Mouse (Mus musculus) right cerebral cortex, postnatal 4 days (tissue): ENCODE measurements around the gene Sertad4.

Experiments
- DNase-seq: peaks from one replicate; pipeline ENCODE4 v3.0.0-alpha.2; 2022

Gene Sertad4

DNA sequence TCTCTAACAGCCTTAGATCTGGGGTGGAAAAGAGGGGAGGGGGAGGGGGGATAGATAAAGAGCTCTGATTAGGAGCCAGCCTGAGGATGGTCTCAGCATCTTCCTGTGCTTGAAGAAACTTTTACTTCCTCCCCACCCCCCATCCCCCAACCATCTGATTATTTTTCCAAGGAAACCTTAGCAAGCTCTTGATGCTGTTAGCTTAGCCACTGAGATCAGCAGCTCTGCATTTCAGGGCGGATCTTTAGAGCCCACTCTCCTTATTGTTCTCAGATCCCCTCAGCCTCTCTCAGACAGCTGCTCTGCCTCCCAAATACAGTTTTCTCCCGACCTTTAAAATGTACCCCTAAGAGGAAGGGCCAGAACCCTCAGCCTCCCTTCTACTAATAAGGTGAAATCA, 4.4 kb downstream of the Sertad4 start:
- DNase-seq: no peak

DNA sequence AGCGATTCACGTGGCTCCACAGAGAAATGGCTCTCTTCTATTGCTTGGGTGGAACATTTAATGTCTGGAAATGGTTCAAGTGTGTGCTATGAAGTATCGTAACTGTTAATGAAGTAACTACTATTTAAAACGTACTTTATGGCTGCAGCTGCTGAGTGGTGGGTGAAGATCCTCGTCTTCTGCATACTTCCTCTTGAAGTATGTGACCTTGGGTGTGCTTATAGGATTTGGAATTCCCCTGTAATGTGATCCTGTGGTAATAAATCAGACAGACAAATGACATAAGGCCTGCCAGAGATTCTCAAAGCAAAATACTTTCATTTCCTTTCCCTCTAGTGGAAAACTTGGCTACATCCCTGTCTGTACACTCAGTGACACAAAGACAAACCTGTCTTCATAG, 5.9 kb downstream of the Sertad4 start:
- DNase-seq: no peak

DNA sequence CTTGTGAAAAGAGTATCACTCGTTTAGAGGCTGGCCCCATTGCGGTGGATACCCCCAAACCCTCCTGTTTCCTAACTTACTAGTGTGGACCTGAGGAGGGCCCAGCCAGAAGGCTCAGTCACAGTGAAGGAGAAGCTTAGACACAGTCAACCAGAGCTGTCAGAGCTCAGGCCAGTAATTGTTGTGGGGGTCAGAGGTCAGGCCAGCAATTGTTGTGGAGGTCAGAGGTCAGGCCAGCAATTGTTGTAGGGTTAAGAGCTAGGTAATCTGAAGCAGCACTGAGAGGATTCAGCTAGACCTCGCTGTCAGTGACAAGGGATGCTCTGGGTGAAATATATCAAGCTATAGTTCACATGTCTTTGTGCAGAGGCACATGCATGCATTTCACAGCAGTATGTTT, 8.3 kb downstream of the Sertad4 start:
- no peak for DNase-seq

DNA sequence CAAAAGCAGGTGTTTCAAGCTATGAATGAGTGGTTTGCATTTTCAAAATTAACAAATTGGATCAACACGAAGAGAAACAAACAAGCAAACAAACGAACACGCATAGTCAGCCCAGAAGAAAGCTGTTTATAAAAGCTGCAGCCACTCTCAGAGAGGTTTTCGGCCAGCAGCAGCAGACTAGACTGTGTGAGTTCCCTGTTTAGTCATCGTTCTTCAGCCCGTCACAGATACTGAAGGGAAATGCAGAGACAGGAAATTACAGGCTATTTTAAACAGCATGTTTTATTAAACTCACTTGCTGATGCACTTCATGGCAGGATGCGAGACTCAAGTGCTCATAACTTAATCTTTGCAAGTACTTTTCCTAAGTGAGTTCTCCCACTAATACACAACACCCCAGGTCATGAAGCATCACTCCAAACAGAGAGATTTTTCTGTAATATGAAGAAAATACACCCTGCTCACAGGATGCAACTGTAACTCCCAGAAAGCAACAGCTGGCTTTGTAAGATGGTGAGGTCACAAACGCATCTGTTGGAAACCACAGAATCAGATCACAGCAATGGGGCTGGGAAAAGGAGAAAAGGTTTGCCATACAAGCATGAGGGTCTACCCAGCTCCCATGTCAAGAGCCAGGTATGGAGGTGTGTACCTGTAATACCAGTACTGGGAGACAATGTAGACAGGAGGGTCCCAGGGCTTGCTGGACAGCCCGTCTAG, 14.3 kb downstream of the Sertad4 start:
- no peak for DNase-seq

DNA sequence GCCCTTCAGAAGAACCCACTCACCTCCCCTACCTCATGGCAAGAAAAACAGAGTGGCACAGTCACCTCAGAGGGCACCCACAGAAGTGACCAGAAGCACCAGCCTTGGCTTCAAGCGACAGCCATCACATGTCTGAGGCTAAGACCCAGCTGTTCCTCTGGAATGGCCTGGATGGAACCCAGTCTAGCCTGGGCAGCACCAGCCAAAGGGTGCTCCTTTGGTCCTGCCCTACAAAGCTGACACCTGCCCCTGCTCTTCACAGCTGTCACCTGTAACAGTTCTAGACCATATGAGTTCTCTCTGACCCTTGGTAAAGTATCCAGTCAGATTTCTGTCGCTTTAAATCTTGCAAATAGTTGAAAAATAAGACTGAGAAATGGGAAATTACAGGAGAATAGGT, 14.9 kb downstream of the Sertad4 start:
- DNase-seq: no peak

DNA sequence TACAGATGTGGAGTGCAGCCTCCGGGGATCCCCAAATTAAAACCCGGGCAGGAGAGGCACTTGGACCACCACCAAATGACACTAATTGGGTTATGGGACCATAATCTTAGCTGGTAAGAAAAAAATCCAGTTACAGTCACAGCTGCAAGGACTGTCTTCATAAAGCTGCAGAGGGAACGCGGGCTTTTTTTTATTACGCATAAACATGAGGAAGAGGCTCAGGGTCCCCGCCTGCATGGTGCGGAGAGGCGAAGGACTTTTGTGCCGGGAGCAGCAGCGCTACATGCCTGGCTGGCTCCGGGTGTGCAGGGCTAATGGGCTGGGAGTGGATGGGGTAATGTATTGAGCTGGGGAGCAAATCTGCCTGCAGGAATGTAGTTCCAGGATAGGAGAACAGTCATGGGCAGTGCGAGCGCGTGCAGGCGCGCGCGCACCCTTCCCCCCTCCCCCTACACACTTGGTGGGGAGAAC, 20.3 kb downstream of the Sertad4 start:
- peak; percentile 37 for DNase-seq

GRCm38 (mm10) chr1:192834361-192835210, 21.0 kb downstream of the Sertad4 start:
- DNase-seq: peak; percentile 78

DNA sequence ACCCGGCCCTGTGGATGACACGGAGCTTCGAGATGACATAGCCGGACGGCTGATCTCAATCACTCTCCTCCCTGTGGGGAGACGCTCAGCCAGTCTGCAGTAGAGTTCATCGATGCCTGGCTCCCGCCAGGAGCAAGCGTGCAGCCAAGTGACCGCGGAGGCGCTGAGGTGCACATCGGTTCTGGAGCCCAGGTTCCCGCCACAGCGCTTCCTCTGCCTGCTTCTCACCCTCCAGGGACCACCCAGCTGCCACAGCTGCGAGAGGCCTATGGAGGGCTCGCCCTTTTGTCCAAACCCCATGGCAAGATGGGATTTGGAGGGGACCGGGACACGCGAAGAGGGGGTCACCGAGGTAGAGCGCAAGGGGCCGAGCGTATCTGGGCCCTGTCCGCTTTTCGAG, 22.0 kb downstream of the Sertad4 start:
- no peak for DNase-seq

GRCm38 (mm10) chr1:192833097-192833496, 22.5 kb downstream of the Sertad4 start:
- DNase-seq: no peak

DNA sequence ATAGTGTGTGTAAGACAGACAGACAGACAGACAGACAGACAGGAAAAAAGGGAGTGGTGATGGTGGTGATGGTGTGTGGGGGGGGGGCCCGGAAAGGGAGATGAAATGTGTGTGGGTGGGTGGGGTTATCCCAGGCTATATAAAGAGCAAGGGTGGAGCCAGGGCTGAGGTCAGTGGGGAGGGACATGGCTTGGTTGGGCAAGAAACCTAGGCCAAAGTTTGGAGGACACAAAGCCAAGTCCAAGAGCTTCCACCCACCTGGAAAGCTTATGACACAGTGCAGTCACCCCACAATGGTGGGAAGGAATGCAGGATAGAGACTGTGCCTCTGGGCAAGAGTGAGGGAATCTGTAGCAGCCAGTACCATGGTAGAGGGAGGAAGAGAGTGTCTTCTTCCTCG, 23.2 kb downstream of the Sertad4 start:
- no peak for DNase-seq

DNA sequence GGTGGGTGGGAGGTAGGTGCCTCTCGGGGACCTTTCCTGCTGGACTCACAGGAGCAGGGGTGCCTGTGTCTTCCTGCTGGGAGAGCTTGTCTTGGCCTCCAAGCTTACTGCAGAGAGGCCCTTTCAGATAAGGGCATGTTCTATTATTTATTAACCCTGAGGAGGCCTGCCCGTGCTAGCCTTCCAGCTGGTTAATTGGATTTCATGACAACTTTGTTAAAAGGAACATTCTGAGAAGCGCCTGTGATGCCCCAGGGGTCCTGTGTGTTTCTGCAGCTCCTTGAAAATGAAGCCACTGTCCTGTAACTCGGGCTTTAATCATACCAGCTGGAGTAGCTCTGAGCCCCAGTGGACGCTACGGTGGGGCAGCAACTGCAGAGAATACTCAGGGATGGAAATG, 25.1 kb downstream of the Sertad4 start:
- no peak for DNase-seq

- no peak for DNase-seq
These were observed 26.6 kb downstream of the Sertad4 start for GRCm38 (mm10) chr1:192828928-192829327.

DNA sequence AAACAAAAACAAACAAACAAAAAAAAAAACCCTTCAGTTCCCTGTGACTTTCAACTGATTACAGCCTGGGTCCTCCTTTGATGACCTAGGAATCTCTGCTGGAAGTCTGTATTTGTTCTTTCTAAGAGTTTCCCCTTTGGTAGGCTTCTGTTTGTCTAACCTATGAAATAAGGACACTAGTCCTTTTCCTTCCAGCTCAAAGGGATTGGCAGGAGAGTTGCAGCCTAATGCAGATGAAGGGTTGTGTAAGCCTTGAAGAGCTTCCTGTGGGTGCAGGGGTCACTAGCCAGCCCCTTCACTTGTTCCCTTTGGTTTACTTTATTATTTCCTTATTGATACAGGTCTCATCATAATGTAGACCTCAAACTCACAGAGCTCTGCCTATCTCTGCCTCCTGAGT, 27.6 kb downstream of the Sertad4 start:
- no peak for DNase-seq

- DNase-seq: no peak
These were observed 29.8 kb downstream of the Sertad4 start for GRCm38 (mm10) chr1:192825746-192826145.

GRCm38 (mm10) chr1:192822652-192823525, 32.7 kb downstream of the Sertad4 start:
- DNase-seq: no peak

DNA sequence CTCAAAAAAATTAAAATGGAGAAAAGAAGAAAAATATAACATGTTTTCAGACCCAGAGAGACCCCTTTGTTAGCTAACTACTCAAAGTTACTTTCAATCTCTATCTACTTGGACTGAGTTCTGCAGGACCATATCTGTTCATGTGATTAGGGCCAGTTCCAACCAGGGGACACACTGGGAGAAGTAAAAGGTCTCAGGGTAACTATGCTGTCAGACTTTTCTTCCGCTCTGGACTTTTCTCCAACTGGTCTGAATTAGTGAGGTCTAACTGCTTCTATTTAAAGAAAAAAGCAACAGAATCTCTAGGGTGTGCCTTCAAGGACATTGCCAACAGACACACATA, 33.3 kb downstream of the Sertad4 start:
- DNase-seq: no peak

DNA sequence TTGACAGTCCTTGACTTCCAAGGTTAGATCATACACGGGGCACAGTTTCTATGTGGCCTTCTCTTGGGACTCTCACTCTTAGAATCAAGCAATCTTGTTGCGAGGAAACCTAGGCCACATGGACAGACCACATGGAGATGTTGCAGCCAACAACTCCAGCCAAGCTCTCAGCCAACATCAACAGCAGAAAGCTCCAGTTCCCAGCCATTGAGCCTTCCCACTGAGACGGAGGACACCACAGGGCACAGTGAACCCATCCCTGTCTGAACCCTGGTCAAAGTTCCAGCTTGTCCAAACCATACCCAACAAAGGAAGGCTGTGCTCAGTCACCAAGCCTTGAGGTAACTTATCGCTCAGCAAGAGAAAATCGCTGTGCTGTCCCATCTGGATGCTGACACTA, 37.2 kb downstream of the Sertad4 start:
- no peak for DNase-seq

- DNase-seq: no peak
These were observed 39.8 kb downstream of the Sertad4 start for GRCm38 (mm10) chr1:192815789-192816188.

DNA sequence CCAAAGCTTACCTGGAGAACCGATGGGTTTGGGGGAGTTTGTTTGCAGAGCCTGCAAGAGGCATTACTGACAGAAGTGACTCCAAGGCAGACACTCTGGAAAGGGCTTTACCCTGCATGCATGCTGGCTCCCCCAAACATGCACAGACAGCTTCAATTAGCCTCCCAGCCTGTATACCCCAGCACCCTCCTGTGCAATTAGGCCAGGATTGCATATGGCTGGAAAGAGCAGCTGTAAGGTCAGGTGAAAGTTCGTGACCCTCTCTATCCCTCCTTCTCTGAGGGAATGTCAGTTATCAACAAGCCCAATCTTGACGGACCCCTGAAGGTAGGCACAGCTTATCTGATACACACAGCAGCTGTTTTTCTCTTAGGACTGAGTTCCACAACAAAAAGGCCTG, 40.9 kb downstream of the Sertad4 start:
- DNase-seq: no peak

DNA sequence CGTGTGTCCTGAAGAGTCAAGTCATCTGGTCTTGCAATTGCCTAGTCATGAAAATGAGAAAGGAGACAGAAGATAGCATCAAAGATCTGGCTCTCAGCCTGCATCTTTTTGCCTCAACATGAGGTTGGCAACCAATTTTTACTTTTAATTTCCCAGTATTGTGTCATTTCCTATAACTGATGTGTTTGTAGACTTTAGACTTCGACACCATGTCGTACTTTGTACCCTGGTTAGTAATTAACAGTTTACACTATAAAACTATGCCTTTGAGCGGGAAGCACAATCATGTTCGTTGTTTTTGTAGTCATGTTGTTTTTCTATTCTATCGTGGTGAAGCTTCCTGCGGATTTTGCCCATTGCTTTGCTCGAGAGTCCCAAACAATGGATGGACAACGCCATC, 42.8 kb downstream of the Sertad4 start:
- DNase-seq: no peak

DNA sequence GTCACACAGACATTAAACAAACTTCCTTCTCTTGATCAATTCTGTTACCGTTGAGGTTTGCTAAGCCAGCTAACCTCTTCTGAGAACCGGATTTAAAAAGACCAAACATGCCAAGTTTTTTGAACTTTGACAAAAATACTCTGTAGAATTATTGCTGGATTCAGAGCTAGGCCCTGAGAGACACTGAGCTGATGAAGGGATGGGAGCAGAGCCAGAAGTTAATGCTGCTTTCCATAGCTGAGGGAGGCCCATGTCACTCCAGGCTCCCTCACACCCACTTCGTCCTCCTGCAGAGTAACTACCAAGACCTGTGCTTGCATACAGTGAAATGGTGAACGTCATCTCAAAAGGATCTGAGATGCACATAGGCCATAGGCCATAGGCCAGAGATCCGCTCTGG, 43.3 kb downstream of the Sertad4 start:
- DNase-seq: no peak

DNA sequence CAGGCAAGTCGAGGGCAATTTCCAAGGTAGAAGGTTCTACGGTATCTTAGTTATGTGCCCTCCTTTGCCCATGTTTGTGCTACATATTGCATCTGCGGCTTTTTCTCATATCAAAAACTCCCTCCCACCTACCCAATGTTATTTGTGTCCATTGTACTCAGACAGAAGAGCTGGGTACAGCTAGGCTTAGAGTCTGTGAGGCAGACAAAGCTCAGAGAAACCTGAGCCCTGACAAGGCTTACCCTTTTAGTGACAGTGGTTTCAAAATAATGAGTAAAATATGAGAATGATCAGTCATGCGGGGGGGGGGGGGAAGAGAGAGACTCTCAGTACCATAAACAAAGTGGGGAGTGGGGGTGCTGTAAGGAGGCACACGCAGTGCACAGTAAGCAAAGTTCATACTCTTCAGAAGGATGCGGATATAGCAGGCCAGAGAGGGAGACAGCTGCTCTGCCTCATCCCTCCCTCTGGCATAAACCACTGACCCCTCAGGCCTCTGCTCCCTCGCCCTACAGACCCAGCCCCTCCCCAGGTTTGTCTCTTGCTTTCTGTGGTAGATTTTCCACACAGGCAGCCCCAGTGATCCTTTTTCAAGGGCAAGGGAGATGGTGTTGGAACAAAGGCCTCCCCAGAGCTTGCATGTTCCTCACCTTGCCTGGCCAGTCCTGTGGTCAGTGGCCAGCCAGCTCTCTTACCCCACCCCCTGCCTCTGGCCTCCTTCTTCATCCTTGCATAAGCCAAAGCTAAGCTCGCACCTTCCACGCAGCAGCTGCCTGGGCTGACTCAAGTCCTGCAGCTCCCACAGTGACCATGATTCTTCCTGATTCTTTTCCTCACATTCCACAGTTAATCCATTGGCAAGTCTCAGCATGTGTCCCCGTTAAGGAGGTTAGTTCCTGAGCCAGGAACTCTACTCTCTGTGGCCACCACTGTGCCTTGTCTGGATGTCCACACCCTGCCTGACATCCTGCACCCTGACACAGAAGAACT, 49.1 kb downstream of the Sertad4 start:
- no peak for DNase-seq
